Comparison of ENCODE assay signal across 8 mouse cellular contexts in the genomic region with DNA sequence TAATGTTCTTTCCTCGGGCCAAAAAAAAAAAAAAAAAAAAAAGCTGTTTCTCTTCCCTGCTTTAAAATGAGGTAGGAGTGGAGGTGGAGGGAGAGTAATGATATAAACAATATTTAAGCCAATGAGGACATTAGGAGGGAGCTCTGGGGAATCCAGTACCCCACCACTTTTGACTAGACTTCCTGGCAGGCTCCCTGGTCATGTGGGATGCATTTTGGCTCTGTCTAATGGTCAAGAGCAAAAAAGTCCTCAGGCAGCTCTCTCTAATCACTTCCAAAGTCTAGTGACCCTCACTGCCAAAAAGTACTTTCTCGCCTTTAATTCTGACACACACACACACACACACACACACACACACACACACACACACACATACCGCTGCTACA.
A peak's percentile ranks its signal among the peaks of the same experiment; 100 is the strongest.
DNase-seq lines count a peak whose midpoint lies in the region; ATAC-seq and TF ChIP-seq lines count a peak whose summit lies in the region.

No protein-coding gene starts in this region.

- H3K9me3 ChIP-seq in heart, embryonic 10.5 days: no peaks in the 10 kb centered on the region
- H3K9me3 ChIP-seq in stomach, embryonic 15.5 days: no peaks in the 10 kb centered on the region
- H3K9me3 ChIP-seq in liver, postnatal 0 days (ENCODE audit: low read length): no peaks in the 10 kb centered on the region

- H3K4me3 ChIP-seq in heart, embryonic 10.5 days: no peak overlapping the region
- no peak overlapping the region for H3K4me3 ChIP-seq in kidney, adult 2 months (ENCODE audit: insufficient read depth, low read depth, low read length)
- H3K4me3 ChIP-seq in stomach, embryonic 15.5 days (replicated peaks): no peak overlapping the region
- H3K4me3 ChIP-seq in liver, postnatal 0 days (ENCODE audit: low read depth, low read length): no peak overlapping the region

- H3K4me2 ChIP-seq in stomach, embryonic 15.5 days: no peak overlapping the region
- H3K4me2 ChIP-seq in liver, postnatal 0 days (ENCODE audit: low read depth, low read length): no peak overlapping the region

- TF ChIP-seq EP300 in liver, postnatal 0 days (IDR thresholded peaks at IDR 0.05; ENCODE audit: low read depth): no peak

- TF ChIP-seq CTCF in kidney, adult 2 months (conservative IDR thresholded peaks at IDR 0.05; ENCODE audit: insufficient read depth, insufficient read length, low read depth, low read length): no peak
- no peak for TF ChIP-seq CTCF in liver, postnatal 0 days (IDR thresholded peaks at IDR 0.05; ENCODE audit: low read depth)

- H3K27me3 ChIP-seq in heart, embryonic 10.5 days (ENCODE audit: insufficient read depth, poor library complexity, severe bottlenecking): no peaks in the 10 kb centered on the region
- H3K27me3 ChIP-seq in kidney, adult 2 months (replicated peaks; ENCODE audit: control insufficient read depth, insufficient read depth, low read length): no peaks in the 10 kb centered on the region
- H3K27me3 ChIP-seq in stomach, embryonic 15.5 days (replicated peaks): no peaks in the 10 kb centered on the region
- no peaks in the 10 kb centered on the region for H3K27me3 ChIP-seq in liver, postnatal 0 days (ENCODE audit: insufficient read depth, low read length)

- WGBS in heart, embryonic 10.5 days: 69% methylated on average over 3 of the region's 3 CpGs
- WGBS in kidney, adult 2 months: 46% methylated on average over 3 of the region's 3 CpGs
- 34% methylated on average over 3 of the region's 3 CpGs for WGBS in stomach, embryonic 15.5 days
- 60% methylated on average over 3 of the region's 3 CpGs for WGBS in liver, postnatal 0 days (ENCODE audit: insufficient replicate concordance)

- no peaks in the 10 kb centered on the region for H3K36me3 ChIP-seq in heart, embryonic 10.5 days
- H3K36me3 ChIP-seq in kidney, adult 2 months (ENCODE audit: control insufficient read depth, insufficient read depth, low read length): no peaks in the 10 kb centered on the region
- H3K36me3 ChIP-seq in stomach, embryonic 15.5 days: no peaks in the 10 kb centered on the region
- no peaks in the 10 kb centered on the region for H3K36me3 ChIP-seq in liver, postnatal 0 days (replicated peaks; ENCODE audit: insufficient read depth, low read length)

- no peak for TF ChIP-seq POLR2A in kidney, adult 2 months (IDR thresholded peaks at IDR 0.05; ENCODE audit: low read depth, low read length)

- ATAC-seq in stomach, embryonic 15.5 days (ENCODE audit: insufficient read depth, low FRiP score, low read depth): peak; percentile 66
- no peak for ATAC-seq in liver, postnatal 0 days

- H3K27ac ChIP-seq in heart, embryonic 10.5 days: no peak overlapping the region
- no peak overlapping the region for H3K27ac ChIP-seq in kidney, adult 2 months (ENCODE audit: insufficient read depth, low read depth, low read length)
- no peak overlapping the region for H3K27ac ChIP-seq in stomach, embryonic 15.5 days
- no peak overlapping the region for H3K27ac ChIP-seq in liver, postnatal 0 days (ENCODE audit: low read depth)

- H3K9ac ChIP-seq in stomach, embryonic 15.5 days: no peak overlapping the region
- no peak overlapping the region for H3K9ac ChIP-seq in liver, postnatal 0 days (replicated peaks)

- peaks cover 65% of the 10 kb centered on the region for H3K4me1 ChIP-seq in heart, embryonic 10.5 days
- 0 out of 2 replicates have a peak, but pooled peaks cover 3% of the 10 kb centered on the region for H3K4me1 ChIP-seq in kidney, adult 2 months (ENCODE audit: control insufficient read depth, insufficient read depth, low read length)
- peaks cover 15% of the 10 kb centered on the region; the same call in 1 of the 2 replicates for H3K4me1 ChIP-seq in stomach, embryonic 15.5 days
- H3K4me1 ChIP-seq in liver, postnatal 0 days (ENCODE audit: insufficient read depth): no peaks in the 10 kb centered on the region

- peak; percentile 55 to 63 for DNase-seq in heart, adult 18-20 months
- no peak for DNase-seq in heart, embryonic 10.5 days (ENCODE audit: low spot score)
- DNase-seq in right cerebral cortex, postnatal 36 days (ENCODE audit: low spot score in 2 of 2): peak; percentile 10 to 23
- DNase-seq in right cerebral cortex, postnatal 4 days: no peak
- DNase-seq in kidney, adult 2 months: peak; percentile 52
- no peak for DNase-seq in adrenal gland, adult 8-10 months
- DNase-seq in liver, postnatal 0 days: no peak

Comparison
In these comparisons a context has a peak if more than half of its experiments do, and no peak if none do; other contexts are left out.
1. DNase-seq: peak in heart, adult 18-20 months (2 of 2), right cerebral cortex, postnatal 36 days (2 of 2) and kidney, adult 2 months (single experiment); none in heart, embryonic 10.5 days (single experiment), right cerebral cortex, postnatal 4 days (single experiment), adrenal gland, adult 8-10 months (single experiment) and liver, postnatal 0 days (single experiment).